ENCODE assay signal across 11 mouse cellular contexts in the genomic region with DNA sequence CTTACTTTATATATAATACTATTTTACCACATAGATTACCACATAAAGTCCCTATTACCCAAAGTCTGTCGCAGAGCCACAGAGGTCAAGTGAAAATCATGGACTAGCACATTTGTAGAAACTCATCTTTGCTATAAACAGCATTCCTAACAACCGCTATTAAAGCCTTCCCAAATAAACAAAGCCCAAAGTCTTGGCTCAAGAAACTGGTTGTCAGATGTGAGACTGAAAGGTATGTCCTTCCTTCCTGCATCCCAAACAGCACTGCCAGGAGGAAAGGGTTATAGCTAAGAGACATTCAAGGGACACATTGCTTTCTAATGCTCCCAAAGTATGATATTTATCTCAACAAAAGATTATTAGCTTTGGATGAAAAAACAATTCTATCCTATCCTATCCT.
"Had no signal": no experiment of that assay in that cellular context is flagged by ENCODE, and none has a peak within 500 bp of the region (broad histone marks: within the 10 kb centered on the region; RNA-seq: fewer than 3 reads in every experiment).

No protein-coding gene starts in this region.

- DNase-seq: kidney, adult 11 months; kidney, postnatal 14 days; left cerebral cortex, postnatal 4 days; lung, postnatal 4 days; thymus, adult 2 months; thymus, postnatal 25 days had no signal

- H3K36me3 ChIP-seq: midbrain, embryonic 15.5 days; neural tube, embryonic 12.5 days had no signal

- H3K27ac ChIP-seq: liver, embryonic 12.5 days; midbrain, embryonic 15.5 days; neural tube, embryonic 12.5 days had no signal

- H3K27me3 ChIP-seq: liver, embryonic 12.5 days; megakaryocyte, embryonic 14.5 days; midbrain, embryonic 15.5 days; neural tube, embryonic 12.5 days had no signal

- H3K9ac ChIP-seq: liver, embryonic 12.5 days; midbrain, embryonic 15.5 days; neural tube, embryonic 12.5 days had no signal

- H3K4me2 ChIP-seq: liver, embryonic 12.5 days; midbrain, embryonic 11.5 days; midbrain, embryonic 15.5 days; neural tube, embryonic 12.5 days had no signal

- ATAC-seq: liver, embryonic 12.5 days; midbrain, embryonic 15.5 days had no signal

- H3K4me3 ChIP-seq: liver, embryonic 12.5 days; midbrain, embryonic 15.5 days; neural tube, embryonic 12.5 days had no signal

- H3K4me1 ChIP-seq: midbrain, embryonic 15.5 days had no signal

- H3K9me3 ChIP-seq: liver, embryonic 12.5 days; midbrain, embryonic 15.5 days; neural tube, embryonic 12.5 days had no signal
